Mouse (Mus musculus) mature B cell (primary cell): Measurements from ENCODE around the gene Aloxe3.

Source experiments
- in situ Hi-C: fragments of 300-500 bp; cut with MboI; formaldehyde crosslinking; loops from 2 replicates; pipeline ENCODE4 v1.14.3; 2019

Aloxe3 gene

GRCm38 (mm10) chr11:69179512-69179911 is 53.8 kb downstream of the Aloxe3 start:
- in situ Hi-C loops, result no loop called here

- in situ Hi-C loops, result no loop called here
These were observed 54.4 kb downstream of the Aloxe3 start for GRCm38 (mm10) chr11:69180120-69180519.

- in situ Hi-C loops, result no loop called here
These were observed 59.3 kb downstream of the Aloxe3 start for GRCm38 (mm10) chr11:69185031-69185430.

- in situ Hi-C loops, result no loop called here
These were observed 60.2 kb downstream of the Aloxe3 start for GRCm38 (mm10) chr11:69185936-69186335.

GRCm38 (mm10) chr11:69192840-69193239 is 67.1 kb downstream of the Aloxe3 start:
- in situ Hi-C loops, result no loop called here

- in situ Hi-C loops, result no loop called here
These were observed 71.1 kb downstream of the Aloxe3 start for GRCm38 (mm10) chr11:69196766-69197165.

- in situ Hi-C loops, result no loop called here
These were observed 71.5 kb downstream of the Aloxe3 start for GRCm38 (mm10) chr11:69197194-69197593.

- in situ Hi-C loops, result no loop called here
These were observed 72.0 kb downstream of the Aloxe3 start, which contains the start of gene Alox8 for GRCm38 (mm10) chr11:69197743-69198142. TSS of gene Alox8 (minus strand) at chr11:69197843.
